Mouse (Mus musculus) embryonic facial prominence, embryonic 15.5 days (tissue): ENCODE measurements at regions not wholly inside any gene's neighbourhood (a gene's known extent, or its start where the extent isn't known, plus 50 kb on each side); places are given as distances from the start of the nearest gene placed in this dataset.

Experiments used
- ATAC-seq: fragments of 200-750 bp; cut with Nextera tagmentation; 2 replicates; pipeline ENCODE4 v1.8.0; 2017; ENCODE audit warnings: low read depth, moderate TSS enrichment; ENCODE audit not compliant: insufficient number of reproducible peaks, low FRiP score, low TSS enrichment
- H3K27ac ChIP-seq: fragments of 300-500 bp; sonication (generic); replicated peaks from 2 replicates; pipeline ENCODE4 v1.5.1; 2015; ENCODE audit warnings: mild to moderate bottlenecking, inconsistent platforms
- H3K27me3 ChIP-seq: fragments of 300-500 bp; sonication (generic); 2 replicates; pipeline ENCODE4 v1.6.1; 2015; ENCODE audit warnings: inconsistent platforms
- H3K36me3 ChIP-seq: fragments of 300-500 bp; sonication (generic); 2 replicates; pipeline ENCODE4 v1.6.1; 2015; ENCODE audit warnings: mild to moderate bottlenecking, inconsistent platforms
- H3K4me1 ChIP-seq: fragments of 300-500 bp; sonication (generic); 2 replicates; pipeline ENCODE4 v1.6.1; 2015; ENCODE audit warnings: inconsistent platforms
- H3K4me2 ChIP-seq: fragments of 300-500 bp; sonication (generic); replicated peaks from 2 replicates; pipeline ENCODE4 v1.6.1; 2015; ENCODE audit warnings: mild to moderate bottlenecking, inconsistent platforms
- H3K4me3 ChIP-seq: fragments of 300-500 bp; sonication (generic); replicated peaks from 2 replicates; pipeline ENCODE4 v1.5.1; 2015; ENCODE audit warnings: mild to moderate bottlenecking, inconsistent platforms
- H3K9ac ChIP-seq: fragments of 300-500 bp; sonication (generic); 2 replicates; pipeline ENCODE4 v1.6.1; 2015; ENCODE audit warnings: inconsistent platforms
- H3K9me3 ChIP-seq: fragments of 300-500 bp; sonication (generic); replicated peaks from 2 replicates; pipeline ENCODE4 v1.6.1; 2016; ENCODE audit warnings: inconsistent platforms
- WGBS: fragments of 180-500 bp; shearing (Covaris S2); methylation state at CpG from one replicate; pipeline ENCODE4 v1.1.7; 2015; 5-methylcytosine and 5-hydroxymethylcytosine counted together

DNA sequence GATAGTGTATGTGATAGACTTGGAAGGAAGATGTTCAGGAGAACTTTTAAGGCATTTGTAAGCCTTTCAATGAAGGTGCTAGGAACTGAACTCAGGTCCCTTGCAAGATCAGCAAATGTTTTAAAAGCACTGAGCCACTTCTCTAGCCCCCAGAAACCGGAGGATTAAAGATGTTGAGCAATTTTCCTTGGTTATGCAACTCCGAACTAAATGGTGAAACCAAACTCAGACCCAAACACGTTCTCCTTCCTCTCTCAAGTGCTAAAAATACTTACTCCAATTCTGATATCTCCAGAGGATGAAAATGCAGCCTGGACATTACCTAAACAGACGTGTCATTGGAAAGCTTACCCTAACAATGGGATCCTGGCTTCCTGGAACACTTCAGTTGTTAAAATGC lies 378.8 kb downstream of the Kcnj2 start:
- Histone ChIP-seq H3K9ac (no peak overlapping the region), H3K27ac (no peak overlapping the region)
- no peak for ATAC-seq

DNA sequence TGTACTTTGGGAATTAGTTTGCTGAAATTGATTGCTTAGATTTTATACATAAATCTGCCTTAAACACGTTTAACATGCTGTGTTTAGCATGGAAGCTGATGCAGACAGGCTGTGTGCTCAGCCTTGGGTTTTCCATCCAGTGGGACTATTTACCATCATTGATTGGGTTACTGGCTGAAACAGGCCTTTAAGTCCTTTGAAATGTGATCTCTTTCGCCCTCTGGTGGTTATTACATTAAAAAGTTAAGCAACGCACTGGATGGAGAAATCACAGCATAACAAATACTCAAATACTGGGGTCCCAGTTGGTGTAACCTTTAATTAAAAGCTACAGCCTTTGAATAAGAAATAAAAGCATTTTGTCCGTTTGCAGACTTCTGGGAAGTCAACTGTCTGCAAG lies 379.8 kb downstream of the Kcnj2 start:
- peaks cover 1% of the 10 kb centered on the region; the same call in 1 of the 2 replicates for H3K4me1 ChIP-seq
- H3K9ac ChIP-seq: no peak overlapping the region
- no peaks in the 10 kb centered on the region for H3K9me3 ChIP-seq
- ATAC-seq: no peak
- no peaks in the 10 kb centered on the region for H3K27me3 ChIP-seq
- no peak overlapping the region for H3K4me3 ChIP-seq
- WGBS: 3% methylated on average over 4 of the region's 4 CpGs
- H3K27ac ChIP-seq: no peak overlapping the region
- no peak overlapping the region for H3K4me2 ChIP-seq
- no peaks in the 10 kb centered on the region for H3K36me3 ChIP-seq

More for the DNA sequence above, 378.8 kb downstream of the Kcnj2 start:
- no peaks in the 10 kb centered on the region for H3K27me3 ChIP-seq
- 72% methylated on average over 4 of the region's 4 CpGs for WGBS
- no peak overlapping the region for H3K4me2 ChIP-seq
- H3K4me1 ChIP-seq: no peaks in the 10 kb centered on the region
- H3K9me3 ChIP-seq: no peaks in the 10 kb centered on the region
- H3K36me3 ChIP-seq: no peaks in the 10 kb centered on the region
- H3K4me3 ChIP-seq: no peak overlapping the region

DNA sequence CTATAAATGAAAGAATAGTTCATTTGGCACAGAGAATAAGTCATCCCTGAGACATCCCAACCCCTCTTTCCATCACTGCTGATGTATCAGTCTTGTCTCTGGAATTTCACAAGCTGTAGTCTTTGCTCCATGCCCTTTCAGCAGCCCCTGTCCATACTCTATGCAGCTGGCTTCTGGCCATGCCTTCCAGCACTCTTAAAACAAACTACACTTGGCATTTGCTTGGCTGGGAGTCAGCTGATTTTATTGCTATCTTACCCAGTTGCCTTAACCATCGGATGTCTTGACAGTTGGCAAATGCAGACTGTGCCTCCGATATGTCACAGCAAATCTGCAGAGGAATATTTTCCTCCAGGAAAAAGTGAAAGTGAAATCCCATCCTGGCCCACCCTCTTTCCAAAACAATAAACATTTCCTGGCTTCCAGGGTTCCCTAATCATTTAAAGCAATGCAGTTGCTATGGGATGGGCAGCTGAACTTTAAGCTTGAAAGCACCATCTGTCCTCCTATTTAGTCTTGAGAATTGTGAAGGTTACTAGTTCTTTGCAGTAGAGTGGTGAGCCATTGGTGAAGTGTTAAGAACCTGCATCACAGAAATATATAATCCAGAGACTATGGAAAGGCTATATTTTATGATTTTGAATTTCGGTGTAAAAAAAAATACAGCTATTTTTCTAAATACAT lies 385.0 kb downstream of the Kcnj2 start:
- Histone ChIP-seq H3K9ac (no peak overlapping the region), H3K4me1 (peaks cover 5% of the 10 kb centered on the region; the same call in 1 of the 2 replicates), H3K4me2 (no peak overlapping the region), H3K36me3 (no peaks in the 10 kb centered on the region), H3K4me3 (no peak overlapping the region), H3K27me3 (no peaks in the 10 kb centered on the region), H3K27ac (no peak overlapping the region), H3K9me3 (no peaks in the 10 kb centered on the region)
- 0 out of 2 replicates have a peak, but pooled peaks have one; percentile 47 for ATAC-seq
- WGBS: 49% methylated on average over 3 of the region's 3 CpGs

DNA sequence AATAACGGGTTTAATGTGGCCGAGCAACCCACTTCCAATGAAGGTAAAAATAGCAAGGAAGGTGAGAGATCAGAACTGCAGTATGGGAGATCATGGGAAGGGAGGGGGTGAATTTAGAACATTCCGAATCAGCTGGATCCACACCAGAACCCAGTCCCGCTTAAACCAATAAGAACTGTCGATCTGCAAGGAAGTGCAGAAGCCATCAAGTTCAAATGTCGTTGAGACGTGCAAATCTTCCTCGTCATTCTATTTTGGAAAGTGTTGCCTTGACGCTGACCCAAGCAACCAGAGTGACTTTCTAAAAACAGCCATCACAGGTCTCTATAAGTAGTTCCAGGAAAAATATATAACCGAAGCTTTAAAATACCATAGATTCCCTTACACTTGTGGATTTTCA lies 394.1 kb downstream of the Kcnj2 start:
- H3K36me3 ChIP-seq: no peaks in the 10 kb centered on the region
- ATAC-seq: no peak
- WGBS: 84% methylated on average over 10 of the region's 10 CpGs

DNA sequence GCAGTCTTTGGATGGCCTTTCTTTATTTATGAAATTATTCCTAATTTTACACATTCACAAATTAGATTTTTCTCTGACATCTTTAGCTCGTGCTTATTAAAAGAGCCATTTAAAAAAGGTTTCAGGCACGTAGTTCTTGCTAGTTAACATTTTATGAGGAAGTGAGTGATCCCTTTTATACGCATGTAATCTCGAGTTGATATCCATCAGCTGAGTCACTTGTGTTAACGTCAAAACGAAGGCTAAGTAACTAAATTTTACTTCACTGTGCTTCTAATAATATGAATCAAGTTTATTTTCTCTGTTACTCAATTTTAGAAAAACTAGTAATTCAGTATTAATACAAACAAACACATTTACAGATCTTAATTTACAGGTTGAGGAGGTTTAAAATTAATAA lies 419.0 kb downstream of the Kcnj2 start:
- 69% methylated on average over 6 of the region's 6 CpGs for WGBS
- no peak for ATAC-seq
- Histone ChIP-seq H3K9me3 (no peaks in the 10 kb centered on the region), H3K27me3 (no peaks in the 10 kb centered on the region), H3K27ac (no peak overlapping the region), H3K9ac (no peak overlapping the region), H3K36me3 (no peaks in the 10 kb centered on the region), H3K4me2 (no peak overlapping the region), H3K4me3 (no peak overlapping the region), H3K4me1 (no peaks in the 10 kb centered on the region)

More for the DNA sequence above, 394.1 kb downstream of the Kcnj2 start:
- H3K4me3 ChIP-seq: no peak overlapping the region
- no peaks in the 10 kb centered on the region for H3K4me1 ChIP-seq
- H3K4me2 ChIP-seq: no peak overlapping the region
- H3K9ac ChIP-seq: no peak overlapping the region
- no peaks in the 10 kb centered on the region for H3K27me3 ChIP-seq
- no peak overlapping the region for H3K27ac ChIP-seq
- no peaks in the 10 kb centered on the region for H3K9me3 ChIP-seq

DNA sequence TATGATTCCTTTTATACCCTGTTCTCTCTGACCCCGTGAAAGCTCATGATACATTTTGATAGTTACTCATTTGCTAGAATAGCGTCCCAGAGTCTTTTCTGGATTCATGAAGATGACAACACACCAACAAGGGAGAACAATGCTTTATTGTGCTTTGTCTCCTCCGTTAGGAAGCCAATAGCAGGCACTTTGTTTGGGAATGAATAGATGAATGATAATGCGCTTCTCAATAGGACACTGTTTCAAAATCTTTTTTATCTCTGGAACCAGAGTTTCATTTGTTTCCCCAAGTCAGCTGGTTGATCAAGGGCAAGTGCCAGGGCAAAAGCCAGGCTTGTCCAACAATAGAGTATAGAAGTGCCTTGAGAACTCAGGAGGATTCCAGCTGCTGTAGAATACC lies 446.5 kb downstream of the Kcnj2 start:
- Histone ChIP-seq H3K4me1 (no peaks in the 10 kb centered on the region), H3K4me3 (no peak overlapping the region), H3K27ac (no peak overlapping the region), H3K4me2 (no peak overlapping the region), H3K9me3 (no peaks in the 10 kb centered on the region), H3K36me3 (no peaks in the 10 kb centered on the region), H3K27me3 (no peaks in the 10 kb centered on the region), H3K9ac (no peak overlapping the region)
- ATAC-seq: no peak
- WGBS: 63% methylated on average over 4 of the region's 4 CpGs

DNA sequence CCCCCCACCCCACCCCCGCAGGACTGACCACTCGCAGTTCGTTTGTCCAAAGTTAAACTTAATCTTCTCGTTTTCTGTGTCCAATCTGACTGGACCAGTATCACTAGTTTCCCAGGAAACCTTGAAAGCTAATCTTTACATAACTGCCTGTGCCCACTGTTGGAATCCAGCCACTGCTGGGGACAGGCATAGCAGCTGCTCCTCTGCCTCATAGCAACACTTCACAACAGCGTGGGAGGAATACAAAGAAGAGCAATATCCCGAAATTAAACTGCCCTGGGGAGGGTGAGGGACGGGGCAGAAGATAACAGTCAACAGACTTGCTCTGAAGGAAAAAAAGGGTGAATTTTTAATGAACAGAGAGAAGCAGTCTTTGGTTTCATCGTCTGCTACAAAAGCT lies 456.8 kb downstream of the Kcnj2 start:
- WGBS: 59% methylated on average over 8 of the region's 8 CpGs
- no peak overlapping the region for H3K4me3 ChIP-seq

DNA sequence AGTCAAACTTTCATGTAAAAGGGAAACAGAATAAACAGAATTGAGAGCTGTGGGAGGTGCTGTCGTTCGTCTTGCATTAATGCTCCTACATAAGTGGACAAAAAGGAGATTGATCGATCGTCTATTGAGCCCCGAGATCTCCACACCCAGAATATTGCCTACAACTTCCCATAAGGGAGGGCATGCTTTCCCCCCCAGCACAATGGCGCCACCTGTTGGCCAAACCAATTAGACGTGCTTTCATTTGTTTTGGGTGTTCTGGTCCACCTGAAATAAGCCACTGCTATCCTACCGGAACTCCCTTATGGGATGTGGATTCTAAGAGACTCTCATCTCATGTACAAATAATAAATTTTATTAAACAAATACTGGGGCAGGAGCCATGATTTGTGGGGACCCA lies 457.5 kb downstream of the Kcnj2 start:
- no peak overlapping the region for H3K9ac ChIP-seq
- H3K4me3 ChIP-seq: no peak overlapping the region
- no peak overlapping the region for H3K27ac ChIP-seq
- H3K9me3 ChIP-seq: no peaks in the 10 kb centered on the region
- WGBS: 67% methylated on average over 8 of the region's 8 CpGs
- H3K4me1 ChIP-seq: no peaks in the 10 kb centered on the region
- ATAC-seq: no peak
- H3K36me3 ChIP-seq: no peaks in the 10 kb centered on the region
- no peak overlapping the region for H3K4me2 ChIP-seq
- no peaks in the 10 kb centered on the region for H3K27me3 ChIP-seq

More for the DNA sequence above, 456.8 kb downstream of the Kcnj2 start:
- Histone ChIP-seq H3K9me3 (no peaks in the 10 kb centered on the region), H3K36me3 (no peaks in the 10 kb centered on the region), H3K4me1 (no peaks in the 10 kb centered on the region), H3K27me3 (no peaks in the 10 kb centered on the region), H3K9ac (no peak overlapping the region), H3K27ac (no peak overlapping the region), H3K4me2 (no peak overlapping the region)
- no peak for ATAC-seq

DNA sequence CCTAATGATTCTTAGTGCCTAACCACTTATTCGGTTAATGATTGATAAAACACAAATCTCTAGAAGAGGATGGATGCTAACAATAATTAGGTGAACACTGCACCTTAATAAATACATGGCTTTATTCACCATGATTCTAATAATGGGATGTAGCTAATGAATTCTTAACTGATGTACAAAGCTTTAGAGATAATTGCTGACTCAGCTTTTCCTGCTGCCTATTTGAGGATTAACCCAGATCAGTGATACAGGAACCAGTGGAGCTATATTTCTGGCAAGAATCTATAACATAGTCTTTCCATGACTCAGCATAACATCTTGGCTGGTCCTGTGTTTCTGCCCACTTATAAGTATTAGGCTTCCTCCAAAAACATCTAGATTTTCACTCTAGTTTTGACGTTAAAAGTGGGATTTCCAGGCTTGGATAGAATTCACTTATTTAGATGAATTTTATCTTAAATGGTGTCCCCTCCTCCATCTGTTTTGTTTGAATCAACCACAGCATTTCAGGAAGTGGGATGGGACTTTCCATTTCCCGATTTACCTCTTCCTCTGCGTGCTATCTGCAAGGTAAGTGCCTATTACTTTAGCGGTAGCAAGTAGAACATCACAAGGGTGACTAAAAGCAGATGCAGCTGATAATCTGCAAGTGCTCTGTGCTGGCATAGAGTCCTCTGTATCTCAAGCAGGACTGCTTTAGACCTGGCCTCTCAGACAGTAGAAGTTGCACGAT lies 460.2 kb downstream of the Kcnj2 start:
- 77% methylated on average over 6 of the region's 6 CpGs for WGBS
- no peaks in the 10 kb centered on the region for H3K36me3 ChIP-seq
- H3K27me3 ChIP-seq: no peaks in the 10 kb centered on the region
- no peak overlapping the region for H3K4me3 ChIP-seq
- H3K9me3 ChIP-seq: no peaks in the 10 kb centered on the region
- H3K9ac ChIP-seq: no peak overlapping the region
- ATAC-seq: no peak
- H3K4me2 ChIP-seq: no peak overlapping the region
- no peaks in the 10 kb centered on the region for H3K4me1 ChIP-seq
- H3K27ac ChIP-seq: no peak overlapping the region

DNA sequence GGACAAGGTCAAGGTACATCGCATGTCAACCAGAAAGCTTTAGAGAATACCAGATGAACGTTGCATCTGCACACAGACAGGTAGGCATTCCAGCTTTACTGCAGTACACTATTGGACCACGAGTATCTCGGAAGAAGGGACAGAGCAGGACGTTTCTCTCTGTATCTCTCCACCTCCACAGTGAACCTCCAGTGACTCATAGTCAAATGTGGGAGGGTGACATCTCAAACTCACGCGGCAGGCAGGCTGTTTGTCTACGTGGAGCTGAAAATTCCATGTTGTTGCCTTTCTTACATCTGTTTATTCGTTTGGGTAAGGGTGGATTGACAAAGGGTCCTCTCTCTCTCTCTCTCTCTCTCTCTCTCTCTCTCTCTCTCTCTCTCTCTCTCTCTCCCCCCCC lies 463.6 kb downstream of the Kcnj2 start:
- no peak overlapping the region for H3K27ac ChIP-seq
- H3K9ac ChIP-seq: no peak overlapping the region
- no peaks in the 10 kb centered on the region for H3K9me3 ChIP-seq
- no peaks in the 10 kb centered on the region for H3K4me1 ChIP-seq
- H3K36me3 ChIP-seq: no peaks in the 10 kb centered on the region
- no peak for ATAC-seq
- WGBS: 75% methylated on average over 9 of the region's 9 CpGs
- no peak overlapping the region for H3K4me2 ChIP-seq
- no peak overlapping the region for H3K4me3 ChIP-seq
- 0 out of 2 replicates have a peak, but pooled peaks cover 5% of the 10 kb centered on the region for H3K27me3 ChIP-seq

DNA sequence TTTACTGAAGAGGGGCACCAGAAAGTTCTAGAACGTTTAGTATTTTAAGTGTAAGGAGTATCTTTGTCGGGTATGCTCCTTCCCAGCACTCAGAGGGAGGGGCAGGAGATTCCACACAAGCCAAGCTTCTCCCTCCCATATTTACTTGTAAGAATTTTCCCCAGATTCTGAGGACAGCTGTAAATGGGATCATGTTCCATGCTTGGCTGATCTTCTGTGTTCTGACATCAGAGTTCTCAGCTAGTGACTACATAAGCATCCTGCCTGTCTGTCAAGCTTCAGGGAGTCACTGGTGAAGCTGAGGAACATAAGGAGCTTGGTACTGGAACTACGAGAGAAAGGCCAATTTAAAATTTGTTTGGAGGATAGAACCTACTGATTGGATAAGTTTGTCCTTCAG lies 464.9 kb downstream of the Kcnj2 start:
- 0 out of 2 replicates have a peak, but pooled peaks cover 5% of the 10 kb centered on the region for H3K27me3 ChIP-seq
- no peak overlapping the region for H3K27ac ChIP-seq
- 53% methylated on average over 3 of the region's 3 CpGs for WGBS
- no peaks in the 10 kb centered on the region for H3K36me3 ChIP-seq
- H3K9ac ChIP-seq: no peak overlapping the region
- ATAC-seq: no peak
- H3K4me2 ChIP-seq: no peak overlapping the region
- no peaks in the 10 kb centered on the region for H3K4me1 ChIP-seq
- H3K9me3 ChIP-seq: no peaks in the 10 kb centered on the region
- H3K4me3 ChIP-seq: no peak overlapping the region
